Mouse (Mus musculus) small intestine, adult 2 months (tissue): ENCODE measurements around the gene Hmmr. TPM values are rescaled to one million over a fixed set of nuclear protein-coding genes. Genes with fewer than 3 reads are reported as not detected.

Source experiments
- H3K27ac ChIP-seq: fragments of 200-500 bp; 2 replicates; pipeline ENCODE4 v1.5.1; 2012; ENCODE audit warnings: low read depth, low read length, control low read depth, inconsistent platforms; ENCODE audit not compliant: insufficient read depth
- H3K27me3 ChIP-seq: fragments of 200-500 bp; 2 replicates; pipeline ENCODE4 v1.6.1; 2012; ENCODE audit warnings: mild to moderate bottlenecking, moderate library complexity, low read length, inconsistent platforms; ENCODE audit not compliant: control insufficient read depth, insufficient read depth
- H3K36me3 ChIP-seq: fragments of 200-500 bp; 2 replicates; pipeline ENCODE4 v1.6.1; 2012; ENCODE audit warnings: mild to moderate bottlenecking, low read length, control low read depth, inconsistent platforms; ENCODE audit not compliant: control insufficient read depth, insufficient read depth
- H3K4me1 ChIP-seq: fragments of 200-500 bp; 2 replicates; pipeline ENCODE4 v1.6.1; 2012; ENCODE audit warnings: low read length, inconsistent platforms, mixed read lengths; ENCODE audit not compliant: control insufficient read depth, insufficient read depth, insufficient read length
- H3K4me3 ChIP-seq: fragments of 200-500 bp; 2 replicates; pipeline ENCODE4 v1.5.1; 2012; ENCODE audit warnings: low read depth, mild to moderate bottlenecking, control low read depth, inconsistent platforms, low read length, moderate library complexity
- CTCF ChIP-seq: fragments of 200-500 bp; IDR thresholded peaks from 2 replicates; pipeline ENCODE4 v1.5.1; 2012; ENCODE audit warnings: low read depth, mild to moderate bottlenecking, control low read depth, inconsistent platforms, low read length, moderate library complexity, mixed read lengths; ENCODE audit not compliant: insufficient replicate concordance, insufficient read length; ENCODE audit errors: extremely low read depth
- POLR2A ChIP-seq: fragments of 200-500 bp; IDR thresholded peaks from 2 replicates; pipeline ENCODE4 v1.6.1; 2012; ENCODE audit warnings: low read depth, mild to moderate bottlenecking, control low read depth, inconsistent platforms, low read length, moderate library complexity
- WGBS: fragments of 180-500 bp; shearing (Covaris S2); methylation state at CpG from one replicate; pipeline ENCODE4 v1.1.7; 2018; 5-methylcytosine and 5-hydroxymethylcytosine counted together
- polyA plus RNA-seq: library from polyadenylated mRNA; depleted of rRNA; stranded (reverse); fragments of >200 nt; gene quantifications from 2 replicates; pipeline ENCODE4 v1.2.3, GENCODE M21; 2012

Gene Hmmr
- polyA plus RNA-seq, 1 experiment: 1.8 TPM

DNA sequence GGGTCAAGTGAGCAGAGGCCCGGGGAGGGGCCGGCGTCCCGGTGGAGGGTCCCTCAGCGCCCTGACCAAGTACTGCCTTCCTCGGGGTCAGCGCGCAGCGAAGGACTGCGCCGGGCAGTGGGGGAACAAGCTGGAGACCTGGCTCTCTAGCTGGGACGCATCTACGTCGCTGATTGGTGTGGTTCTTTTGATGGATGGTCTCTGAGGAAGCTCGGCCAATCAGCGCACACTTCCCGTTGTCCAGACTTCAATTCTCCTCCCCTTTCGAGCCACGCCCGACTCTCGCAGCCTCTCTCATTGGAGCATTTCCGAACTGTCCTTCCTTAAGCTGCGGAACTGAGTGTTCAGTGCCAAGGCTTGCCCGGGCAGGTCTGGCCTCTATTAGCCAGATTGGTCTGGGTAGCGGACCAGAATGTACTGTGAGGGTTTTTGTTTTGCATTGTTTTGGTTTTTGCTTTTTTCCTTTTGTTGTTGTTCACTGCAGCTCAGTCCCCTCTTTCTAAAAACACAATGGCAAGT, 21.9 kb upstream of the Hmmr start, which contains the start of gene Ccng1:
Ccng1 (minus strand) TSS at position 203 of the 519 bp plus-strand sequence.
- H3K4me1 ChIP-seq: peaks cover 3% of the 10 kb centered on the region; the same call in 1 of the 2 replicates
- no peak for TF ChIP-seq CTCF
- TF ChIP-seq POLR2A: peak; percentile 67
- H3K4me3 ChIP-seq: peak within 1 kb of the TSS; percentile 83
- H3K27ac ChIP-seq: 0 out of 2 replicates have a peak within 1 kb of the TSS, but pooled peaks have one; percentile 17
- H3K27me3 ChIP-seq: no peaks in the 10 kb centered on the region
- H3K36me3 ChIP-seq: peaks cover 12% of the 10 kb centered on the region
- whole genome bisulfite sequencing: under 1% methylated on average over 25 of the region's 25 CpGs

DNA sequence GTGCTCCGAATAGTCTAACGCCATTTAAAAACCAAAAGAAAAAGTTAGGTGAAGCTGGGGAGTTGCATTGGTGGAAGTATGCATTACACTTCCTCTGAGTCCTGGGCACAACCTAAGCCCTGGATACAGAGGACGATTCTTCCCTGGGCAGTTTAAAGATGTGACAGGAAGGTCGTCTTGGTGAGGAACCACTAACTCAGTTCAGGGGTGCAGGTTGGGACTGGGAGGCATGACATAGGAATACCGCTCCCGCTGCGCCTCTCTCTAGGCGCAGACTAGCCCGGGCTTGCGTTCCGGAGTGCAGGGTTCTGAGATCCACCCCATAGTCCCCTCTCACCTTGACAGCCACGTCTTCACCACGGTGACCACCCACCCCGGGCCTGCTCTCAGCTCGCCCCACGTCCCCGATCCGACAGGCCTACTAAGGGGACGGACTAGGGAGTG, 21.5 kb upstream of the Hmmr start:
- TF ChIP-seq POLR2A (no peak), CTCF (no peak)
- peaks cover 12% of the 10 kb centered on the region for H3K36me3 ChIP-seq
- H3K4me1 ChIP-seq: peaks cover 3% of the 10 kb centered on the region; the same call in 1 of the 2 replicates
- 0 out of 2 replicates have a peak overlapping the region, but pooled peaks have one; percentile 17 for H3K27ac ChIP-seq
- H3K4me3 ChIP-seq: peak overlapping the region; percentile 83
- WGBS: under 1% methylated on average over 19 of the region's 19 CpGs
- H3K27me3 ChIP-seq: no peaks in the 10 kb centered on the region

DNA sequence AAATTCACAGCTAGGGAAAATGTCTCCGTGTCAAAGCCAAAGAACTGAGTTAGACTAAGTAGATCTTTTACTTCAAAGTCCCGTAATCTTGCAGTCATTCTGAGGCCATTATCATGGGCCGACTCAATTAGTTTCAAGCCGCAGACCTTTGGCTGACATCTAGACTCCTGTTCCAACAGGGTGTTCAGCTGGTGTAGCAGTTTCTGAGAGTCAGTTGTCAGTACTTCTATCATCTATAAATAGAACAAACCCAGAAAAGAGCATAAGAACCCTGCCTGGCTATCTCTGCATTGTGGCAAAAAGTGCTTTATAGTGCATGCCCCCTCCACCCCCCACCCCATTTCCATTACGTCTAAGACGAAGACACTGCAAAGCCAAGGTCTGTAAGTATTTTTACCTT, 20.6 kb upstream of the Hmmr start:
- Histone ChIP-seq H3K4me1 (peaks cover 3% of the 10 kb centered on the region; the same call in 1 of the 2 replicates), H3K27ac (no peak overlapping the region), H3K4me3 (no peak overlapping the region), H3K36me3 (peaks cover 15% of the 10 kb centered on the region), H3K27me3 (no peaks in the 10 kb centered on the region)
- TF ChIP-seq CTCF: no peak
- no peak for TF ChIP-seq POLR2A
- 72% methylated on average over 6 of the region's 6 CpGs for WGBS

DNA sequence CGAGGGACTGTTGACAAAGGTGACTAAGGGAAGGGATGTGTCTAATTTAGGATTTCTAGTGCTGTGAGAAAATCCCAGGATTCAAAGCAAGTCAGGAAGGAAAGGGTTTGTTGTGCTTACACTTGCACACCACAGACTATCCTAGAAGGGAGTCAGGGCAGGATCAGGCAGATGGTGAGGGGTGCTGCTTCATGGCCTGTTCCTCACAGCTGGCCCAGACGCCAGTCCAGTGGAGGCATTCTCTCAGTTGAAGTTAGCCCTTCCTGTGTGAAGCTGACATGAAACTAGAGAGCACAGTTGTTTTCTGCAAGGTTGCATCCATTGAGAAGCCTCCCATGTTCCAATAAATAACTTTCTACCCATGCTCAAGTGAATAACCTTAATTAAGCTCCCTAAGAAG, 14.5 kb upstream of the Hmmr start:
- Histone ChIP-seq H3K4me3 (no peak overlapping the region), H3K4me1 (no peaks in the 10 kb centered on the region), H3K27me3 (no peaks in the 10 kb centered on the region), H3K36me3 (peaks cover 13% of the 10 kb centered on the region), H3K27ac (no peak overlapping the region)
- WGBS: 62% methylated on average over 2 of the region's 2 CpGs
- TF ChIP-seq CTCF (no peak), POLR2A (no peak)

DNA sequence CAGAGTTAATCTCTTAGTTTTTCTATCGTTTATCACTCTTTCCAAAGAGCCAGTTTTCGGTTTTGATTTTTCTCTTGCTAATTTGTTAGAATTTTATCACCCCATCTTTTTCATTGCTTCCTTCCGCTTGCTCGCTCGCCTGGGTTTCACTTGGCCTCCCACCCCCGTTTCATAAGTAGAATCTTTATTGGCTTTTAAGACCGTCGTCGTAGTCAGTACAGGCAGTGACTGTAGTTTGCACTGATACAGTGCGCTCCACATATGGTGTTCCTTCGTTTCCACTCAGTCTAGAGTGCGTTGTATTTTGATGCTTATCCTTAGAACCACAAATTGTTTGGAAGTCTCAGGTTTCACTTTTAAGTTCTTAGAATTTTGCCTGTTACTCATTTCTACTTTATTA, 13.1 kb upstream of the Hmmr start:
- WGBS: 91% methylated on average over 12 of the region's 12 CpGs
- H3K27me3 ChIP-seq: no peaks in the 10 kb centered on the region
- no peak overlapping the region for H3K27ac ChIP-seq
- no peaks in the 10 kb centered on the region for H3K4me1 ChIP-seq
- TF ChIP-seq CTCF (no peak), POLR2A (no peak)
- H3K36me3 ChIP-seq: peaks cover 8% of the 10 kb centered on the region
- H3K4me3 ChIP-seq: no peak overlapping the region

DNA sequence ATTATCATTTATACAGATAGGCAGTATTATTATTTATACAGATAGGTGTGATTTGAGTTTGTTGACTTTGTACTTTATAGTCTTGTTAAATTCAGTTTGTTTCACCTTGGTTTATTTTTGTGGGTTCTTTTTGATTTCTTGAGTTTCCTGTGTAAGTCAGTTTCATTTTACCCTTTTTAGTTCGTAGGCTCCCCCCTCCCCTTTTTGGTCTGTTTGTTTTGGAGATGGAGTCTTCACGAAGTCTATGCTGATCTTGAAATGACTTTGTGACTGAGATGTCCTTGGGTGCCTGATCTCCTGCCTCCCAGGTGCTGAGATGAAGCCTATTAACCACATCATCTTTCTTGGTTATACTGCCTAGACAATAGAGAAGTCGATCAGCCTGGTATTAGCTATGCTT, 11.1 kb upstream of the Hmmr start:
- no peak for TF ChIP-seq POLR2A
- TF ChIP-seq CTCF: no peak
- WGBS: 68% methylated on average over 3 of the region's 3 CpGs

DNA sequence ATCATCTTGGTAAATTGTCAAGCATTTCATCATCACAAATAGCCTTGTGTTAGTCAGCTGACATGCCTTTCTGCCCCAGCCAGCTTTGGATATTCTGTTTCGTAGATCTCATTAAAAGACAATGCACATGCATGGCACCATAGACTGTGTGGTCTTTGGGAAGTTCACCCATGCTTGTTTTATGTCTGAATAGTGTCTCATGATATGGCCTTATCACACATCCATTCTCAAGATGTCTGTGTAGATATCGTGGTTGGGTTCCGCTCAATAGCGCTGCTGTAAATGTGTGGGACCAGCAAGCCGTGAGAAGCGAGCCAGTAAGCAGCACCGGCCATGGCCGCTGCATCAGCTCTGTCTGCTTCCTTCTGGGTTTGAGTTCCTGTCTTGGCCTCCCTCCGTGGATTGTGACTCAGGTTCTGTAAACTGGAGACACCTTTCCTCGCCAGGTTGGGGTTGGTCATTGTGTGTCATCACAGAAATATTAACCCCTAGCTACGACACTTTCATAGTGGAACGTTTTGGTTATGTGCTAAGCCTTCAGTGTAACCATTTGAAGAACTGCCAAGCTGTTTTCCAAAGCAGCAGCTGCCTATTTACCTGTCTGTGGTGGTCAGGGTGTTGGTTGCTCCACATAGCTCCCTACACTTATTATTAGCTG, 8.5 kb upstream of the Hmmr start:
- 89% methylated on average over 12 of the region's 12 CpGs for WGBS
- no peak overlapping the region for H3K27ac ChIP-seq
- peaks cover 28% of the 10 kb centered on the region for H3K36me3 ChIP-seq
- H3K4me3 ChIP-seq: no peak overlapping the region
- no peaks in the 10 kb centered on the region for H3K4me1 ChIP-seq
- H3K27me3 ChIP-seq: no peaks in the 10 kb centered on the region
- TF ChIP-seq POLR2A (no peak), CTCF (no peak)

More for the DNA sequence above, 11.1 kb upstream of the Hmmr start:
- no peaks in the 10 kb centered on the region for H3K4me1 ChIP-seq
- peaks cover 10% of the 10 kb centered on the region for H3K36me3 ChIP-seq
- no peak overlapping the region for H3K4me3 ChIP-seq
- H3K27me3 ChIP-seq: no peaks in the 10 kb centered on the region
- no peak overlapping the region for H3K27ac ChIP-seq
